Mouse (Mus musculus): ENCODE results near the gene Gm35549.
"Not testable (repeated sequence)": the region's sequence is repeated elsewhere in the genome, so short reads cannot be mapped to it uniquely, and the experiment has no call there.

Gene Gm35549

GRCm38 (mm10) chr9:122843760-122844159 lies at the start of gene Gm35549:
Gm35549 (minus strand) TSS chr9:122844035.
- no peak for DNase-seq (ENCODE audit: low spot score in 2 of 2)

GRCm38 (mm10) chr9:122886372-122887179 lies 42.7 kb upstream of the Gm35549 start:
- DNase-seq (ENCODE audit: low spot score in 2 of 2): peak; percentile 47 to 64

- DNase-seq (ENCODE audit: low spot score in 2 of 2): no peak
Measured at GRCm38 (mm10) chr9:122885385-122885784, 41.5 kb upstream of the Gm35549 start, which contains the start of gene Zkscan7. Zkscan7 (plus strand) TSS chr9:122885685.

- DNase-seq (ENCODE audit: low spot score in 2 of 2): no peak
Measured at GRCm38 (mm10) chr9:122875145-122875544, 31.3 kb upstream of the Gm35549 start.

- no peak for DNase-seq (ENCODE audit: low spot score in 2 of 2)
Measured at GRCm38 (mm10) chr9:122874653-122875052, 30.8 kb upstream of the Gm35549 start.

DNA sequence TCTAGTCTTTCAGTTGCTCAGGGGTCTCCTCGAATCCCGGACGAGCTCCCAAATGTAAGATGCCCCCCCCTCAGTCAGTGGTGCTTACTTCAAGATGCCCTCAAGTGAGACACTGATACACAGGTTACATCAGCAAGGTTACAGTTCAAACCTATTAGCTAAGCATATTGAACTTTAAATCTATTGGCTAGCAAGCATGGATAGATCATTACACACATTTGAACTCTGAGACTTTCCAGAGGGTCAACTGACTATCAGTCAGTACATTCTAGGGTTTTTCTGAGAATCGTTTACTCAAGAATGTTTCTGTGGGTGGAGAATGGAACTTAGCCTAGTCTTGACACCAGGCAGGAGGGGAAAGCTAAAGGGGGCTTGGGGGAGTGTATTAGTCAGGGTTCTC lies 28.8 kb upstream of the Gm35549 start:
- no peak for DNase-seq (ENCODE audit: low spot score in 2 of 2)

- no peak for DNase-seq (ENCODE audit: low spot score in 2 of 2)
Measured at GRCm38 (mm10) chr9:122866192-122866591, 22.4 kb upstream of the Gm35549 start.

GRCm38 (mm10) chr9:122865697-122866166 lies 21.9 kb upstream of the Gm35549 start, which contains the start of gene Zfp445:
Zfp445 (minus strand) TSS chr9:122866006.
- peak; percentile 39 to 82 for DNase-seq (ENCODE audit: low spot score in 2 of 2)

DNA sequence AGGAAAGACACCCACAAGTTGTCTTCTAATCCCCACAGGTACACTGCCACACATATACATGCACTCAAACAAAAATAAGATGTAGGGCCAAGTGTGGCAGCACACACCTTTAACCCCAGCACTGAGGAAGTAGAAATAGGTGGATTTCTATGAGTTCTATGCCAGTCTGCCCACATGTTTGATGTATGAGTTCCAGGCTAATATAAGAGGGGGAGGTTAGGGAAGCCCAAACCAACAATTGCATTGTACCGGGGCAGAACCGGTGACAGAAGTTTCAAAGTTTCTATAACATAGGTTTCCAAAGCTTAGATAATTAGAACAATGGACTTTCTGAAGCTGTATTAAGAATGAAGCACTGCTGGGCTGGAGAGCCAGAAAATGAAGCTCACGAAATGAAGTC lies 21.0 kb upstream of the Gm35549 start:
- DNase-seq (ENCODE audit: low spot score in 2 of 2): no peak

- no peak for DNase-seq (ENCODE audit: low spot score in 2 of 2)
Measured at GRCm38 (mm10) chr9:122863731-122864130, 19.9 kb upstream of the Gm35549 start.

- DNase-seq (ENCODE audit: low spot score in 2 of 2): no peak
Measured at GRCm38 (mm10) chr9:122860752-122861151, 16.9 kb upstream of the Gm35549 start.

DNA sequence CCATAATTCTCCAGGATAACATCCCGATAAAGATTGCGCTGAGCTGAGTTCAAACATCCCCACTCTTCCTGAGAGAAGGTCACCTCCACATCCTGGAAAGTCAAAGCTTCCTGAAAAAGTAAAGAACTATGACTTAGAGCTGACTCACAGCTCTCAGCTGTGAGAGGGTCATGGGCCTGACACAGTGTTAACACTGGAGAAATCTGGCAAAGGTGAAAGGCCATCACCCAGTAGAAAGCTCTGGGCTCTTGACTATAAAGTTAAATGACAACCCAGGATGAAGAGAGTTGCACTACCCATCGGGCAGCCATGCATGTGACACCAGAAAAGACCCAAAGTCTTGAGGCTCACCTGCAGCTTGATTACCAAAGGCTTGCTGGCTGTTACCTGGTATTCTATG lies 12.9 kb upstream of the Gm35549 start:
- no peak for DNase-seq (ENCODE audit: low spot score in 2 of 2)

DNA sequence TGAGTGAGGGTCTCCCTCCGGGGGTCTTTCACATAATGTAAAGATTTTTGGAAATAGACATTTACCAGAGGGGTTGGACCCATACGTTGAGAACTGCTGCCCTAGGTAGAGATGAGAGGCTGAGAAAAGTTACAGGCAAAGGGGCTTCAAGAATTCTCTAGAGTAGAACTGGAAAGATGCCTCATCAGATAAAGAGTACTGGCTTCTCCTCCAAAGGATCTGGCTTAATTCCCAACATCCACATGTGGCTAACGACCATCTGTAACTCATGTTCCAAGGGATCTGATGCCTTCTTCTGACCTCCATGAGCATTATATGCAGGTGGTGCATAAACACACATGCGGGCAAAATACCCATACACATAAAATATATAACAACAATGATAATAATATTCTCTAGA lies 11.8 kb upstream of the Gm35549 start:
- DNase-seq (ENCODE audit: low spot score in 2 of 2): no peak

DNA sequence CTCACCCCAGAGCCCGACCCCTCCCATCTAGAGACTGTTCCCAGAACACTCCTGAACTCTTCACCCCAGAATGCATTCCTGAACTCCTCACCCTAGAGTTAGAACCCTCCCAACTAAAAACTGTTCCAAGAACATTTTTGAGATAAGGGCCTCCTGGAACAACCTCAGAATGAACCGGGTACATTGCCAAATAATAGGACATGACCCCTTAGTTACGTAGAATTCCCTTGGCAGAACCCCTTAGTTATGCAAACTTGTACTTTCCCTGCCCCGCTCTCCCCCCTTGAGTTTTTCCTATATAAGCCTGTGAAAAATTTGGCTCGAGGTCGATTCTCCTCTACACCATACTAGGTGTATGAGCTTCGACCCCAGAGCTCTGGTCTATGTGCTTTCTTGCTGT lies 11.3 kb upstream of the Gm35549 start:
- not testable (repeated sequence) for DNase-seq (ENCODE audit: low spot score in 2 of 2)

DNA sequence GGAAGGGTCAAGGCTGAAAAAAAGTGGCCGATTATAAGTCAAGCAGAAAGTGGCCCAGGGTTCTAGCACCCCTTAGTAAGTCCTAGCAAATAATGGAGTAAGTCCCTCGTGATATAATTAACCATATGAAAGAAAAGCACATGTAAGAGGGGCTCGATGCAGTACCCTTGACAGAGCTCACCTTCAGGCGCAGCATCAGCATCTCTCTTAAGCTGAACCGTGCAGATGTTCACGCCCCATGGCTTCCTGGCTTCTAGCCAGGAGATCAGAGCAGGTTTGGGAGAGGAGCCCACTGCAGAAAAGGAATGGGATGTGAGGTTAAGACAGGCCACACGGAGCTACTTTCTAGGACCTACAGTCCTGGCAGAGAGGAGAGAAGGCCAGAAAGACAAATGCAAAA lies 10.7 kb upstream of the Gm35549 start:
- no peak for DNase-seq (ENCODE audit: low spot score in 2 of 2)

- not testable (repeated sequence) for DNase-seq (ENCODE audit: low spot score in 2 of 2)
Measured at GRCm38 (mm10) chr9:122847811-122848311, 4.0 kb upstream of the Gm35549 start.

DNA sequence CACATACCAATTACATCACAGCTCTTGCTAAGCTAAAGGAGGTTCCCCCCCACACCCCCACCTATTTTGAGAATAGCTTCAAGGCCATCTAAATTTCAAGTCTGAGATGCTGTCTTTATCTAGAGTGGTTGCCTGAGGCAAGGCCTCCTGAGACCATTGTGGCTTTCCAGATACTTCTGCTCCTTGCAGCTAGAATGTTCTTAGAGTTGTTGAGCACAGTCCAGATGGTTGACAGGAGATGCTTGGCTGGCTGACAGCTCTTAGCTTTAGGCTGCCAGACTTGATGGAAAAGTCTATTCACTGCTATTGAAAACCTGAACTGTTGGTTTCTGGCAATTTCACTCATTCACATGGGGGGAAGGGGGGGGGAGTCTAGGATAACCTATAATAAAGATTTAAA lies 2.3 kb upstream of the Gm35549 start:
- peak; percentile 25 to 48 for DNase-seq (ENCODE audit: low spot score in 2 of 2)

- no peak for DNase-seq (ENCODE audit: low spot score in 2 of 2)
Measured at GRCm38 (mm10) chr9:122845621-122846020, 1.8 kb upstream of the Gm35549 start.

DNA sequence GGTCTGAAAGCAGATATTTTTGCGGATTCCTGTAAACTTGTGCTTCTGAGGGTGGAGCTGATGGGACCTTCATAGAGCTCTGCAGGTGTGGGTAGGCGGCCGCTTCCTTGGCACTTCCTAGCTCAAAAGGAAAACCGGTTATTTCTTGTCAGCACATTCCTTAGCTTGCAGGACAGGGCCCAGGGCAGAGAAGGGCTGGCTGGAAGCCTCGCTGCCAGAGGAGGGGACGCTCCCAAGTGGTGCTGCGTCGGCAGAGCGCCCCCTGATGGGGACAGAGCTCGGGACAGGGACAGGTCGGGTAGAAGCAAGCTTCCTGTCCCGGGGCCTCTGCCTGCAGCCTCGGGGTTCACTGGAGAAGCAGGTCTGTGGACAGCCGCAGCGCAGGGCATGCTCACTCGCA lies 6.2 kb downstream of the Gm35549 start:
- peak in 1 of 2 experiments; percentile 8 for DNase-seq (ENCODE audit: low spot score in 2 of 2)

DNA sequence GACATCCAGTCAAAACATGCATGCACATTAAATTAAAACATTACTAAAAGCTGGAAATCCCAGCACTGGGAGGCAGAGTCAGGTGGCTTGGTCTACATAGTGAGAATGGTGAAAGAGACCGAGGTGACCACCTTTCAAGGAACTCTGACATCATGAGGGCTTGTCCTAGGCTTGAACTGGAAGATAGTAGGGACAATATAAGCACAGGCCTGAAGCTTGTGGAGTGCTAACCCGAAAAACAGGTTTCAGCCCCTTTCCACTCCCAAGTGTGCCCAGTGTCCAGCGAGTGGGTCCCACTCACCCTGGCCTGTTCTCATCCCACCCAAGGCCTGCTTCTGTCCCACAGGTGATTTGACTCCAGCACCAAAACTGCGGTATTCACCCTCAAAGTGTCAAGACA lies 6.6 kb downstream of the Gm35549 start:
- DNase-seq (ENCODE audit: low spot score in 2 of 2): no peak

GRCm38 (mm10) chr9:122836790-122837189 lies 7.0 kb downstream of the Gm35549 start:
- DNase-seq (ENCODE audit: low spot score in 2 of 2): peak; percentile 20 to 67

DNA sequence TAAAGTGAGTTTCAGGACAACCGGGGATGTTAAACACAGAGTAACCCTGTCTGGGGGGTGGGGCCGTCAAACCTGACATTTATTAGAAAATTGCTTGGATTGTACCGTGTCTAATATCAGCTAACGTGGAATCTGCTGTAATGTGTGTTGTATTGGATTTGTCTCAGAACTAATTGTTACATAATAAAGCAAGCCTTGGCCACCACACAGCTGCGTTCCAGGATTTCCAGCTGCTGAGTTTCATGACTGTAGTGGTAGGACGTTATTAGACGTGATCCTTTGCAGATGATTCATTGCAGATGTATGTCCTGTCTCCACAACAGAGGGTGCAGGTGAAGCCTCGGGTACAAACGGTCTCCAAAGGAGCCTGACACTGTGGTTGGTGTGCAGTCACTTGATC lies 7.7 kb downstream of the Gm35549 start:
- no peak for DNase-seq (ENCODE audit: low spot score in 2 of 2)

- no peak for DNase-seq (ENCODE audit: low spot score in 2 of 2)
Measured at GRCm38 (mm10) chr9:122829826-122830380, 13.9 kb downstream of the Gm35549 start.

All from left cerebral cortex, adult 9 months (tissue).